Mouse (Mus musculus): Measurements from ENCODE around the gene Prkag2.

DNA sequence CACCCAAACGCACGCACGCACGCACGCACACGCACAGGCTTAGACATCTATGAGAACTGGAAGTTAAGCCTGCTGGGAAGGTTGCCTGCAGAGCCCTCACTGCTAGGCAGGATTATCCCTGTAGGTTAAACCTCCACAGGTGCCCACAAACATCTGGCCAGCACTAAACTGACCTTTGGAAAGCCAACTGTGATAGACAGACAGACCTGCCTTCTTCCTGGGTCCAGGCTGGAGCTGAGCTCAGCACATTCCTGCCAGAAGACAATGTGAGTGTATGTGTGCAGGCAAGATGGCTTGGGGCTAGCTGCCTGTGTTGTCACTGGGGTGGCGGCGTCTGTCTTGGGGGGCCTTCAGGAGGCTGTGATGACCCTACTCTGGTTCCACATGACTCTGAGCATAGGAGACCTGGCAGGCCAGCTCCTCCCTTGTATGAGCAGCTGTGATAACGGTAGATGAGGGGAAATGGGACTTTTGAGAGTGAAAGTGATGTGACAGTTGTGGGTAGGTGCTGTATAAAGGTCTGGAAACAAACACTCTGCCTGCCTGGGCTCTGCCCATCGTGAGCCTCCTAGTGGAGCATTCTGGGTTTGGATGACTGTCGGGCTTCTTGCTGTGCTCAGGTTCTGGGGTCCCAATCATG, 131.1 kb downstream of the Prkag2 start:
- TF ChIP-seq CTCF (conservative IDR thresholded peaks at IDR 0.05; ENCODE audit: low read length) (no peak), POU5F1 (IDR thresholded peaks at IDR 0.05; ENCODE audit: borderline replicate concordance, low read length) (no peak), NANOG (IDR thresholded peaks at IDR 0.05; ENCODE audit: borderline replicate concordance, low read length) (no peak)

Measured in E14TG2a.4 (cell line).